Mouse (Mus musculus): Measurements from ENCODE around the gene Olfr24. TPM values are rescaled to one million over a fixed set of nuclear protein-coding genes. Genes with fewer than 3 reads are reported as not detected.
A peak's percentile ranks its signal among the peaks of the same experiment; 100 is the strongest.

Olfr24 gene
- total and polyA plus RNA-seq, 3 experiments: not detected

GRCm38 (mm10) chr9:18755595-18755994 lies 8.2 kb downstream of the Olfr24 start:
- Histone ChIP-seq H3K36me3 (ENCODE audit: control insufficient read depth in 1 of 2, insufficient read depth in 2 of 2, low read length in 2 of 2) (no peaks in the 10 kb centered on the region), H3K79me2 (ENCODE audit: control insufficient read depth, insufficient read depth, low read length, poor library complexity) (no peaks in the 10 kb centered on the region), H3K9ac (ENCODE audit: control insufficient read depth, low read depth, low read length, poor library complexity, severe bottlenecking) (no peak overlapping the region), H3K27me3 (ENCODE audit: control insufficient read depth in 1 of 2, insufficient read depth in 2 of 2, low read length in 2 of 2) (peaks cover 0 to 1% of the 10 kb centered on the region in 2 experiments; a peak in 1 of 4 replicates), H3K9me3 (replicated peaks; ENCODE audit: insufficient read depth, low read length) (no peaks in the 10 kb centered on the region), H3K4me1 (ENCODE audit: control insufficient read depth in 1 of 2, insufficient read depth in 2 of 2, low read length in 2 of 2) (no peaks in the 10 kb centered on the region), H3K4me3 (ENCODE audit: control insufficient read depth in 1 of 2, insufficient read depth in 1 of 2, low read depth in 2 of 2, low read length in 2 of 2) (no peak overlapping the region), H3K27ac (ENCODE audit: control insufficient read depth, low read depth, low read length) (no peak overlapping the region)
- no peak for DNase-seq (ENCODE audit: low read depth, low spot score)
- TF ChIP-seq USF1 (IDR thresholded peaks at IDR 0.05; ENCODE audit: low read depth, low read length): no peak
- no peak for TF ChIP-seq MYC (IDR thresholded peaks at IDR 0.05; ENCODE audit: low read depth, low read length)
- TF ChIP-seq TAL1 (IDR thresholded peaks at IDR 0.05; ENCODE audit: low read length): no peak
- TF ChIP-seq MXI1 (IDR thresholded peaks at IDR 0.05; ENCODE audit: low read depth, low read length): no peak
- TF ChIP-seq GABPA (IDR thresholded peaks at IDR 0.05; ENCODE audit: low read depth, low read length): no peak
- no peak for TF ChIP-seq MYB (IDR thresholded peaks at IDR 0.05; ENCODE audit: low read depth, low read length)
- no peak for TF ChIP-seq MEF2A (IDR thresholded peaks at IDR 0.05; ENCODE audit: extremely low read depth, insufficient replicate concordance, low read depth, low read length, poor library complexity, severe bottlenecking)
- no peak for TF ChIP-seq ZNF384 (IDR thresholded peaks at IDR 0.05; ENCODE audit: low read depth, low read length)
- TF ChIP-seq POLR2AphosphoS5 (IDR thresholded peaks at IDR 0.05; ENCODE audit: borderline replicate concordance, low read depth, low read length): no peak
- TF ChIP-seq EP300 (IDR thresholded peaks at IDR 0.05; ENCODE audit: low read depth in 1 of 2, low read length in 2 of 2): no peak

GRCm38 (mm10) chr9:18744639-18745038 lies 19.2 kb downstream of the Olfr24 start:
- DNase-seq (ENCODE audit: low read depth, low spot score): peak; percentile 51
- H3K4me1 ChIP-seq (ENCODE audit: control insufficient read depth in 1 of 2, insufficient read depth in 2 of 2, low read length in 2 of 2): no peaks in the 10 kb centered on the region
- H3K9ac ChIP-seq (ENCODE audit: control insufficient read depth, low read depth, low read length, poor library complexity, severe bottlenecking): no peak overlapping the region
- no peaks in the 10 kb centered on the region for H3K27me3 ChIP-seq (ENCODE audit: control insufficient read depth in 1 of 2, insufficient read depth in 2 of 2, low read length in 2 of 2)
- no peak for TF ChIP-seq MYB (IDR thresholded peaks at IDR 0.05; ENCODE audit: low read depth, low read length)
- TF ChIP-seq NRF1 (IDR thresholded peaks at IDR 0.05; ENCODE audit: insufficient read depth, low read depth, low read length, poor library complexity, severe bottlenecking): no peak
- no peak for TF ChIP-seq RCOR1 (IDR thresholded peaks at IDR 0.05; ENCODE audit: low read depth, low read length)
- TF ChIP-seq GATA1 (IDR thresholded peaks at IDR 0.05; ENCODE audit: low read depth, low read length): no peak
- TF ChIP-seq MAFK (IDR thresholded peaks at IDR 0.05; ENCODE audit: borderline replicate concordance, low read depth, low read length): no peak
- peak; percentile 48 for TF ChIP-seq ZC3H11A (IDR thresholded peaks at IDR 0.05; ENCODE audit: low read depth, low read length)
- peak; percentile 75 for TF ChIP-seq RAD21 (IDR thresholded peaks at IDR 0.05; ENCODE audit: low read depth, low read length)
- TF ChIP-seq USF1 (IDR thresholded peaks at IDR 0.05; ENCODE audit: low read depth, low read length): no peak
- no peak for TF ChIP-seq ETS1 (IDR thresholded peaks at IDR 0.05; ENCODE audit: low read depth, low read length)
- no peak for TF ChIP-seq ZNF384 (IDR thresholded peaks at IDR 0.05; ENCODE audit: low read depth, low read length)
- no peak for TF ChIP-seq HCFC1 (IDR thresholded peaks at IDR 0.05; ENCODE audit: low read depth, low read length)
- TF ChIP-seq SMC3 (IDR thresholded peaks at IDR 0.05; ENCODE audit: low read depth, low read length): peak; percentile 58
- TF ChIP-seq SIN3A (IDR thresholded peaks at IDR 0.05; ENCODE audit: low read length): no peak
- TF ChIP-seq POLR2AphosphoS2 (IDR thresholded peaks at IDR 0.05; ENCODE audit: low read length): no peak
- TF ChIP-seq ZKSCAN1 (IDR thresholded peaks at IDR 0.05; ENCODE audit: low read depth, low read length): no peak
- TF ChIP-seq USF2 (IDR thresholded peaks at IDR 0.05; ENCODE audit: borderline replicate concordance in 1 of 2, insufficient read depth in 1 of 2, low read depth in 1 of 2, low read length in 2 of 2): no peak
- peak in 2 of 3 experiments; percentile 37 to 57; a peak in 4 of 6 replicates for TF ChIP-seq CTCF (IDR thresholded peaks at IDR 0.05 in 2 of 3, conservative IDR thresholded peaks at IDR 0.05 in 1 of 3; ENCODE audit: control insufficient read depth in 1 of 3, insufficient read depth in 1 of 3, low read depth in 2 of 3, low read length in 3 of 3, poor library complexity in 1 of 3, severe bottlenecking in 1 of 3)
- no peak for TF ChIP-seq NELFE (IDR thresholded peaks at IDR 0.05; ENCODE audit: low read depth, low read length)
- no peak for TF ChIP-seq GABPA (IDR thresholded peaks at IDR 0.05; ENCODE audit: low read depth, low read length)
- TF ChIP-seq BHLHE40 (IDR thresholded peaks at IDR 0.05; ENCODE audit: borderline replicate concordance, low read depth, low read length): no peak
- no peak for TF ChIP-seq MEF2A (IDR thresholded peaks at IDR 0.05; ENCODE audit: extremely low read depth, insufficient replicate concordance, low read depth, low read length, poor library complexity, severe bottlenecking)
- no peak for TF ChIP-seq E2F4 (IDR thresholded peaks at IDR 0.05; ENCODE audit: borderline replicate concordance, low read depth, low read length)
- no peak for TF ChIP-seq JUND (IDR thresholded peaks at IDR 0.05; ENCODE audit: low read depth, low read length)
- H3K79me2 ChIP-seq (ENCODE audit: control insufficient read depth, insufficient read depth, low read length, poor library complexity): no peaks in the 10 kb centered on the region
- no peak overlapping the region for H3K4me3 ChIP-seq (ENCODE audit: control insufficient read depth in 1 of 2, insufficient read depth in 1 of 2, low read depth in 2 of 2, low read length in 2 of 2)
- H3K9me3 ChIP-seq (replicated peaks; ENCODE audit: insufficient read depth, low read length): no peaks in the 10 kb centered on the region
- no peak overlapping the region for H3K27ac ChIP-seq (ENCODE audit: control insufficient read depth, low read depth, low read length)
- H3K36me3 ChIP-seq (ENCODE audit: control insufficient read depth in 1 of 2, insufficient read depth in 2 of 2, low read length in 2 of 2): no peaks in the 10 kb centered on the region; a peak in 1 of 4 replicates
